Mouse (Mus musculus): ENCODE measurements at regions not wholly inside any gene's neighbourhood (a gene's known extent, or its start where the extent isn't known, plus 50 kb on each side); places are given as distances from the start of the nearest gene placed in this dataset.

GRCm38 (mm10) chr16:87139301-87139700 is 214.7 kb upstream of the N6amt1 start:
- no peak for TF ChIP-seq POLR2A (IDR thresholded peaks at IDR 0.05; ENCODE audit: borderline replicate concordance, extremely low read depth, low read depth, low read length)
- TF ChIP-seq CTCF (IDR thresholded peaks at IDR 0.05; ENCODE audit: insufficient read depth, low read length) = no peak

Measured in lung, adult 2 months (tissue).